Mouse (Mus musculus) lung, adult 18-20 months (tissue): ENCODE results near the gene Zfp446.
A peak's percentile ranks its signal among the peaks of the same experiment; 100 is the strongest.

Experiments
- DNase-seq, 2 experiments: peaks; one replicate each; pipeline ENCODE4 v3.0.0; 2022; ENCODE audit warnings: mixed read lengths in 2 of 2

The Zfp446 gene

GRCm38 (mm10) chr7:12987409-12988189, 10.0 kb downstream of the Zfp446 start:
- no peak for DNase-seq

- peak in 1 of 2 experiments; percentile 36 for DNase-seq
These were observed 14.6 kb downstream of the Zfp446 start for GRCm38 (mm10) chr7:12992222-12992621.

- no peak for DNase-seq
These were observed 15.5 kb downstream of the Zfp446 start for GRCm38 (mm10) chr7:12993148-12993547.

DNA sequence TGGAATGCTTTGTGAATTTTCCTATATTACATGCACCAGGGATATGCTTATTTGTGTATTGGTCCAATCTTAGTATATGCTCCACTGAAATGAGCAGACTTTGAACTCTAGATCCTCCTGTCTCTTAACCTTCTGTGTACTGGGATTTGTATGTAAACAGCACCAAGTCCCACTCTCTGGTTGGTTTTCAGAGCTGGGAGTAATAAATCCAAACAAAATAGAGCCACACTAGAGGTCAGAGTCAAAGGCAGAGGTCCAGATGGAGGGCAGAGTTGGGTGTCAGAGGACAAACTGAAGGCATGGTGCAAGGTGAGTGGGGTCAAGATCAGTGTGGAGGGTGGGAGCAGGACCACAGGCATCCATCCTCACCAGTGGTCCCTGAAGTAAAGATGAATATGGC, 18.2 kb downstream of the Zfp446 start:
- DNase-seq = no peak

DNA sequence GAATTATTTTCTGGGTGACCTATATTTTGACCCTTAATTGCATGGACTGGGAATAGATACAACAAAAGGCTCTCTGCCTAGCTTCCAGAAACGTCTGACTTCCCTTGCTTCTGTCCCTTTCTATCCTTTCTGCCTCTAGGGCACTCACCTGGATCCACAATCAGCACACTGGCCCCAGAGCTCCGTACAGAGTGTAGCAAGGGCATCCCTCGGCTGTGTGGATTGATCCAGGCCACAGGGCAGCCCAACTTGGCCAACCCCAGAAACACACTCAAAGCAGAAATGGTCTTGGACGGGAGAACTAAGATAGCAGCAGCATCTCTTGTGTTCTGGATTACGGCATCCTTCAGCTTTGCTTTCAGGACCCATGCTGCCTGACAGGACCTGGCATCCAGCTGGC, 19.6 kb downstream of the Zfp446 start:
- DNase-seq = no peak

DNA sequence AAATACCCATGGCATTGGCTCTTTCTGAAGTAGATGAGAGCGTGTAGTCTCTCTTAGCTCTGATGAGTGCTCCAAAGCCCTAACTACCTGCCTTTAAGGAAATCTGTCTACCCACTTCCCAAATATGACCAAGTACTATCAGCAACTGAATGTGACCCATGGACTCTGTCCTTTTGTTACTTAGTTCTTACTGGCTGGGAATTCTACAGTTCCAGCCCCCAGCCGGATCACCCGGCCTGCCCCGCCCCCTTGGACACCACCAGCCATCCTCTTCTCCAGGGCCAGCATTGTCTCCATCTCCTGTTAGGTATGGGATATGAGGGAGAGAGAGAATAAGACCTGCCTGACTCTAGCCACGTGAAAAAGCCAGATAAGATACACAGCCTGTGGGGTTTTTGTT, 20.4 kb downstream of the Zfp446 start, which contains the start of gene Slc27a5:
TSS of gene Slc27a5 (minus strand) at position 140 of the 400 bp plus-strand sequence.
- no peak for DNase-seq

- no peak for DNase-seq
These were observed 21.2 kb downstream of the Zfp446 start, which contains the start of gene Trim28 for GRCm38 (mm10) chr7:12998851-12999250. Gene Trim28 (plus strand): TSS chr7:12999114.

- no peak for DNase-seq
These were observed 23.9 kb downstream of the Zfp446 start for GRCm38 (mm10) chr7:13001584-13001983.

DNA sequence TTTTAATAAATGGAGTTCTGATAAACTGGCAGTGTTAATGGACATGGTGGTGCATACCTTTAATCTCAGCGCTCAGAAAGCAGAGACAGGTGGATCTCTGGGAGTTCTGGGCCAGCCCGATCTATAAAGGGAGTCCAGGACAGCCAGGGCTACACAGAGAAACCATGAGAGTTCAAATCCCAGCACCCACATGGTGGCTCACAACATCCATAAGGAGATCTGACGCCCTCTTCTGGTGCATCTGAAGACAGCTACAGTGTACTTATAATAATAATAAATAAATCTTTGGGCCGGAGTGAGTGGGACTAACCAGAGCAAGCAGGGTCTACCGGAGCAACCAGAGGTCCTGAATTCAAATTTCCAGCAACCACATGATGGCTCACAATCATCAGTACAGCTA, 25.7 kb downstream of the Zfp446 start:
- DNase-seq = no peak

DNA sequence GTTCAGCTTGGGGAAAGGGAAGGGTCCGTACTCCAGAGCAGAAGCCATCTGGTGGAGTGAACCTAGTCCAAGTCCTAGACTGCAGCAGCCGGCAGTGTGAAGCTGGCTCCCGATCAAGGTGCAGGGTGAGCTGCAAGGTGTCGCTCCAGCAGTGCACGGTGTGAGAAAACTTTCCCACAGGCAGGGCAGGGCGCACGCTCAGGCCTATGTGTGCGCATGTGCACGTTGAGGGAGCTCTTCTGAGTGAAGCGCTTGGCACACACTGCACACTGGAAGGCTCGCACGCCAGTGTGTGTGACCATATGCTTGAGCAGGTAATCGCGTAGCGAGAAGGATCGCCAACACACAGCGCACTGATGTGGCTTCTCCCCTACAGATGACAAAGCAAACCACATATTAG, 28.4 kb downstream of the Zfp446 start:
- DNase-seq = no peak

GRCm38 (mm10) chr7:13006531-13006930, 28.9 kb downstream of the Zfp446 start:
- DNase-seq = no peak

GRCm38 (mm10) chr7:13007341-13008092, 29.9 kb downstream of the Zfp446 start:
- peak in 1 of 2 experiments; percentile 3 for DNase-seq

DNA sequence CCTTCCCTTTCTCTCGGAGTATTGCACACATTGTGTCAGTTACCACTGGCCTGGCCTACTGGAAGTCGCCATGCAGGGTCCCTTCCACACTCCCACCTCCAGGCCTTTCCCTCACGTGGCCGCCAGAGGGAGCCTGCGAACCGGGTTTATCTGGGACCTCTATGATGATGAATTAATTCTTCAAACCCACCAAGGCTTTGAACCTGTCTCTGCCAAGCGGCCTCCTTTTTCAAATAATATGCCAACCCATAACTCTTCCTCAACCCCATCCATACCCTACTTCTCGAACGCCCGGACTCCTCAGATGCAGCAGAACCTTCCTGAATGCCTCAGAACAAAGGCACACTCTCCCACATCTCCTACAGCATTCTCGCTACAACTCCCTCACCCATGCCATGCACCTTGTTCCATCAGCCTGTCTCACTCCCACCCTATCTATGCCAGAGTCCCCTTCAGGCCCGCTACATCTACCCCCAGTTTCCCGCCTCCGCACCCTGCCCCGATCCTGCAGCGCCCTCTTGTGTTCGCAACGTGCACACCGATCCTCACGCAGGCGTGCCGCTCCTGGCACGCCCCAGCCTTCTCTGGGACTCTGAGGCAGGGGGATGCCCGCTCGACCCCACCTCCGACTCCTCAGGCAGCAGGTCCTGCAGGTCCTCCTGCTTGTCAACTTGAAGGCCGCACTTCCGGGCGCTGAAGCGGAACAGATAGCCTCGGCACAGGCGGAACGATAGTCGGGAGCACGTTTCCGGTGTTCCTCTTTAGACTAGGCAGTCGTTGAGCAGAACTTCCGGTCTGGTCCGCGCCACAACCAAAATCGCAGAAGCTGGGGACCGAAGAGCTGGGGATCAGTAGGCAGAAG, 31.7 kb downstream of the Zfp446 start:
- DNase-seq = peak; percentile 92 to 93

DNA sequence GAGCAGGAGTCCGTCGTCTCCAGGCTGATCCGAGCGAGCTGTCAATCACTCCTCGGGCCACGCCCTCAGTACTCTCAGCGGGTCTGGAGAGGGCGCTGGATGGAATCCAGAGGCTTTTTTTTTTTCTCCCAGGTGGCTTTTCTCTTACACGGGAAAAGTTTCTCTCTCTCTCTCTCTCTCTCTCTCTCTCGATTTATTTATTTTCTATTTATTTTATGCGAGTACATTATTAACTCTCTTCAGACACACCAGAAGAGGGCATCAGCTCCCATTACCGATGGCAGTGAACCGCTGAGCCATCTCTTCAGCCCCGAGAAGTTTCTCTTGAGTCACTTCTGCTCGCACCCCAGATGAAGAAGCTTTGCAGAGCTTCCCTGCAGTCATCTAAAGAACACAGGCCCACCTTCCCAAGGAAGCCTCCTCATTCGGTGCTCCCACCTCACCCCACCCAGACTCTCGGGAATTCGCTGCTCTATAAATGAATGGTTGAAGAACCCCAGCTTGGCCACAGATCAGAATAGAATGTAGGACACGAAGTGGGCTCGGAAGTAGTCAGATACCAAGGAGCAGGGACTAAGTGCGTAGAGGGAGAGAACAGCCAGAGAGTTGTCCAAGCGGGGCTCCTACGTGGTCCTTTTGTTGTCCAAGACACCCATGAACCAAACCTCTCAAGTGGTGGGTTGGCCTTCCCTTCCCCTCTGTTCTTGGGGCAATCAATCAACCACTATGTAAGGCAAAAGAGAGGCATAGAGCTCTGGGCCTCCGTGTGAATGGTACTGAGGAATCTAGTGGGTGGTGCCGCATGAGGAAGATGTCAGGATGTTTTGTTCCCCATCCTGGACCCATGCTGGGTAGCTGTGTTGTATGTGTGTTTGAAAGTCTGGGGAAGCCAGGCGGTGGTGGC, 32.6 kb downstream of the Zfp446 start, which contains the start of gene Zbtb45:
TSS of gene Zbtb45 (minus strand) at position 30 of the 904 bp plus-strand sequence.
- DNase-seq = no peak

DNA sequence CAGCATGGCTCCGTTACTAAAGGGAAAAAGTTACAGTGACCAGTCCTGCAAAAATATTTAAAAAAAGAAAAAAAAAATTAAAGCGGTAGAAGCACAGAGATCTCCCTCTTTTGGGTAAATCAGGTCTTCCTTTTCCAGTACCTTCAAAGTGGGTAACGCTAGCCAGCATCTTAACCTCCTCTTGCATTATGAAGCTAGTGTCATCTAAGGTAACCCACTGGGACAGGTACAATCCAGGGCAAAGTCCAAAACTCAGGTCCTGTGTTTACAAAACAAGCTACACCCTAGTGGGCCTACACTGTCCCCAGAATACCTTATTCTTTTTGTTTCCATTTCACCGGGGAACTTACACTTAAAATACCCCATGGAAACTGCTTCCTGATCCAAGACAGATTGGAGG, 36.0 kb downstream of the Zfp446 start:
- DNase-seq = no peak

DNA sequence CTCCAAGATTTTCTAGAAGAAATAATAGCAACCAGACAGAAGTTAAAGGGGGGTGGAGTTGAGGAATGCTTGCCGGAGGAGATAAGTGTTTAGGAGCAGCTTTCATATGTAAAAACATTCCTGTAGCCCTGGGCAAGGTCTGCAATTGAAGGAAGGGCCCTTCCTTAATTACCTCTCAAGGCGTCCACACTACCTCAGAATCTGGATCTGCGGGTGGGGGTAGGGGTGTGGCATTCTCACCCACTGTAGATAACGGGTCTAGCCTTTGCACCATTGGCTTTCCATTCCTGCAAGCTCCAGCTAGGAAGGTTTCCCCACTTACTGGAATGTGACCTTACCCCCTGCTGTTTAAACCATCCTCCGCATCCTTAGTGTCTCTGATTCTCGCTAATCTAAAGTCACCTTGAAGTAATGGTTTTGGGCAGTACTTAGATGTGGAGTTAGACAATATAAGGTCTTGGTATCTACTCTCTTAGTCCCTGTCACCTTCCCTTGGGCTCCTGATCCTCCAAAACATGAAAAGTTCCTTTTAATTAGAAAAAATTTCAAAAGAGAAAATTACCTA, 36.7 kb downstream of the Zfp446 start:
- DNase-seq = no peak

DNA sequence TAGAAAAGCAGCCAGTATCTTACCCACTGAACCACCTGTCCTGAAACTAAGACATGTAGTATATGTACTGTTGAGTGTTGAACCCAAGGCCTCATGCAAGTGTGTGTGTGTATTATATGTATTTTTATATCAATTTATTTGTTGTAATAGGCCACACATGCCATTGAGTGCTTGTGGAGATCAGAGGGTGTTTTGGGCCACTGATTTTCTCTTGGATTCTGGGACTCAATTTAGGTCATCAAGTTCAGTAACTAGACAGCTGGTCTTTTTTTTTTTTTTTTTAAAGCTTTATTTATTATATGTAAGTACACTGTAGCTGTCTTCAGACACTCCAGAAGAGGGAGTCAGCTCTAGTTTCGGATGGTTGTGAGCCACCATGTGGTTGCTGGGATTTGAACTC, 37.6 kb downstream of the Zfp446 start:
- DNase-seq = no peak

DNA sequence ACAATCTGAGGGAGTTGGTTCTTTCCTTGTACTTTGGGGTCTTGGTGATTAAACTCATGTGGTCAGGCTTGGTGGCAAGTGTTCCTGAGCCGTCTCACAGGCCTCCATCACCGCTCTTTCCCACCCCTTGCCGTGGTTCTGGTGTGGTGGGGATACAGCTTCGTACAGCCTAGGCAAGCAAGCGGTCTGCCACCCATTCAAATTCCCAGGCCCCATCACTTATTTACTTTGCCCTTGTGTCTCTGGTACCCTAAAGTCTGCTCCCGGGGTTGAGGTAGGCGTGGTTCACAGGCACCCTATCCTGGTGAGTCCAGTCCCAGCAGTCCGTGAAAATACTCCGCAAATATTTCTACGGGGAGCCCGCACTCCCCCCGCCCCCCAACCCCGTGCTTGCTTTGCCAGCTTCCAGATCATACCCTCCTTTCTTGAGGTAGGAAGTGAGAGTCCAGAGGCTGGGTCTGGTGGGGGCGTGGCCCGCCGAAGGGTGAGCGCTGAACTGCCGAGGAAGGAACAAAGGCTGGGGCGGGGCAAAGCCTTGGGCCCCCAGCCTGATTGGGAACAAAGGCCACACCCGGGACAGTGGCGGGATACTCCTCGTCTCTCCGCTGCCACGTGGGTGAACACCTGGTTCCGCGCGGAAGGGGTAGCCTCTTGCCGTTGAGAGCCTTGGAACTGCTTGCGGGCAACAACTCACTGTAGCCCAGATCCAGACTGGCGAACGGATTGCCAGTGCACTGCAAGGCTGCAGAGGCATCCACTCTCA, 45.3 kb downstream of the Zfp446 start:
- DNase-seq = peak; percentile 86 to 89

DNA sequence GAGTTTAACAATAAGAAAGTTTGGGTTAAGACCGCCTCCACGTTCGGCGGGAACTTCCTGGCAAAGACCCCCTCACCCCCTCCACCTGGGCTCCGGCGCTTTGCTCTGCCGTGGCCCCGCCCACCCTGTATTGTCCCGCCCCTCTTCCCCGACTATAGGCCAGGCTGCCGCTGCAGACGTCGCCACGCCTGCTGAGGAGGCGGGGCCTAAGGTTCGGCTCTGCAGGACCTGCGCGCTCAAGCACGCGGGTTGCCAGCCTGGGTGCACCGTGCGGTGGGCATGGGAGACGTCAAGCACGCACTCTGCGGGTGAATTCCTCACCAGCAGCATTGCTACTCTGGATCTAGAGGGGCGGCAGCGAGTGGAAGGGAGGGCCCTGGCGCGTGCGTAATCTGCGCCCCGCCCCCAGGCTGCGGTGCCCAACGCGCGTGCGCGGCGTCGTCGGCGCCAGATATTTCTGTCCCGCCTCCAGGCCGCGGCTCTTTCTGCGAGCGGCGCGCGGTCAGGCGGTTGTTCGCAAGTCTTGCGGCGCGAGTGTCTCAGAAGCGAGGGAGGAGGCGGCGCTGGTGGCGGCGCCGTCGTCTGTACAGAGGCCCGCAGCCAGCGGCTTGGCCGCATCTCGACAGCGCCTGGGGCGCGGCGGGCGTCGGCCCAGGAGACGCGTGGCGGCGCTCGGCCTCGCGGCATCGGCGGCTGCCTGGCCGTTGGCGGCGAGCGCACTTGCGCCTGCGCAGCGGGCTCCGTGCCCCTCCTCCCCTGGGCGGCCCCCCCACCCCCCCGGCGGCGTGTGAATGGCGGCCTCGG, 46.5 kb downstream of the Zfp446 start:
- peak; percentile 88 to 89 for DNase-seq

DNA sequence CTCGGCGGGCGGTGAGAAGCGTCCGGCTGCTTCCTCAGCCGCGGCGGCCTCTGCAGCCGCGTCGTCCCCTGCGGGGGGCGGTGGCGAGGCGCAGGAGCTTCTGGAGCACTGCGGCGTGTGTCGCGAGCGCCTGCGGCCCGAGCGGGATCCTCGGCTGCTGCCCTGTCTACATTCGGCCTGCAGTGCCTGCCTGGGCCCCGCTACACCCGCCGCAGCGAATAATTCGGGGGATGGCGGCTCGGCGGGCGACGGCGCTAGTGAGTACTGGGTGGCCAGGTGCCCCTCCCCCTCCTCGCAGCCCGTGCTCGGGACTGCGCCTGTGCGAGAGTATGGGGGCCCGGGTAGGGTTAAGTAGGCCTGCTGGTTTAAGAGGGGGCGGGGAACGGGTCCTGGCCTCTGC, 47.2 kb downstream of the Zfp446 start:
- peak; percentile 62 to 65 for DNase-seq
